Mouse (Mus musculus): ENCODE results near the gene Fcho2. TPM values are rescaled to one million over a fixed set of nuclear protein-coding genes. Genes with fewer than 3 reads are reported as not detected.

Gene Fcho2
- total RNA-seq, 1 experiment from 2014 or later, result 92.8 TPM

DNA sequence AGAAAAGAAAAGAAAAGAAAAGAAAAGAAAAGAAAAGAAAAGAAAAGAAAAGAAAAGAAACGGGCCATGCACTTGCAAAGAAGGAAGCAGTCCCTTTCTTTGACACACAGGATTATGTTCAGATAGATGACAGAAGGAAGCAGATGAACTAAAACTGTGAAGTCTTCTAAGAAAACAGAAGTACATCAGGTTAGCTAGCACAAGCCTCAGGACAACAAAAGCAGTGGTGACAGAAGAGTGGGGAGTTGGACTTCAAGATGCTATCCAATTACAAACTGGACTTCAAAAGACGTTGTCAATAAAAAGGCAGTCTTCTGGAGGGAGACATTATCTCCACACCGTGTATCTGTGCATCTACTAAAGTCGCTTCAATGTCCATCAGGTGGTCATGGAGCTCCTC is 3.0 kb downstream of the Fcho2 start:
- 0 out of 2 replicates have a peak, but pooled peaks have one; percentile 29 for ATAC-seq (replicated peaks; ENCODE audit: insufficient number of reproducible peaks, low FRiP score, low TSS enrichment, poor library complexity, severe bottlenecking)

DNA sequence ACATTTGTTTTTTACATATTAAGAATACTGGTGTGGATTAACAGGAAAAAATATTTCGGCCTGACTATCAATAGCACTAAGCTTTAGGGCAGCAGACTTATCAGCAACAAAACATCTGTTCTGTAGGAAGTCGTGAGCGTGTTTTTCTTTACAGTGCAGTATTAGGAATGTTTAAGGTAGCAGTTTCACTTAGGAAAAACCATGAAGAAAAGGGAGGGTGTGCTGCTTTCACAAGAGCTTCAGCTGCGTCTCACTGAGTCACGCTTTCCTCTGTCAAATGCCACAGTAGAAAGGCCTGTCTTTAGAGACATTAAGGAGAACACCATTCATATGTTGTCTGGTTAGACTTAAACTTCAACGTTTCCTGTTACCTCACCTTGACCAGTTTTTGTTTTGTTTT is 5.1 kb downstream of the Fcho2 start:
- 0 out of 2 replicates have a peak, but pooled peaks have one; percentile 37 for ATAC-seq (replicated peaks; ENCODE audit: insufficient number of reproducible peaks, low FRiP score, low TSS enrichment, poor library complexity, severe bottlenecking)

- no peak for ATAC-seq (replicated peaks; ENCODE audit: insufficient number of reproducible peaks, low FRiP score, low TSS enrichment, poor library complexity, severe bottlenecking)
Observed at GRCm38 (mm10) chr13:98809087-98809486, 6.2 kb downstream of the Fcho2 start.

DNA sequence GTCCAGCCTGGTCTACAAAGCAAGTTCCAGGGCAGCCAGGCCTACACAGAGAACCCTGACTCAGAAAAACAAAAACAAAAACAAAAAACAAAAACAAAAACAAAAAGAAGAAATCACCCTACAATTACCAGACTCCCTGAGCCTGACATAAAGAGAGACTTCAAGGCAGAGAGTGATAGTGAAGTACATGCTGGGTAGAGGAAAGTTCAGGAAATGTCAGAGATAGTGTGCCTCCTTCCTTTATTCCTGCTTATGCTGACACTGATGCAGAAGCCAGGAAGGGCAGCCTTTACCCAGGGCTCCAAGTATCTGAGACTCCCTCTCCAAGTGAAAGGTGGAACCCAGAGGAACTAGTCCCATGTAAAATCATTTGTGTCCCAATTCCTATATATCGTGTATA is 10.8 kb downstream of the Fcho2 start:
- ATAC-seq (replicated peaks; ENCODE audit: insufficient number of reproducible peaks, low FRiP score, low TSS enrichment, poor library complexity, severe bottlenecking), result no peak

DNA sequence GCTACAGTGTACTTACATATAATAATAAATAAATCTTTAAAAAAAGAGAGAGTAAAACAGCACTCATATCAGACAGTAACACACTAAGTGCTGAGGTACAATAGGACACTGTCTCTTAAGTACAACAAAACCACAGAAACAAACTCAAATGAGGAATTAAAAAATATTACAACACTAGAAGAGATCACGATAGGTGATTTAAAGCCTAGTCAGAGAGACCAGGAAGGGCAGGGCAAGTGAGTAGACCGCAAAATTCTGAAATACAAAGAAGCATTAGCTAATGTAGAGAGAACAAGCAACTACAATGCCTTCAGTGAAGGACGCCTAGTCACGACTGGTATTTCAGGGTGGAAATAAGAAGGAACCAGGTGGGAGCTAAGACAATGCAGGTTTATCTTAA is 11.6 kb downstream of the Fcho2 start:
- ATAC-seq (replicated peaks; ENCODE audit: insufficient number of reproducible peaks, low FRiP score, low TSS enrichment, poor library complexity, severe bottlenecking), result peak; percentile 99

DNA sequence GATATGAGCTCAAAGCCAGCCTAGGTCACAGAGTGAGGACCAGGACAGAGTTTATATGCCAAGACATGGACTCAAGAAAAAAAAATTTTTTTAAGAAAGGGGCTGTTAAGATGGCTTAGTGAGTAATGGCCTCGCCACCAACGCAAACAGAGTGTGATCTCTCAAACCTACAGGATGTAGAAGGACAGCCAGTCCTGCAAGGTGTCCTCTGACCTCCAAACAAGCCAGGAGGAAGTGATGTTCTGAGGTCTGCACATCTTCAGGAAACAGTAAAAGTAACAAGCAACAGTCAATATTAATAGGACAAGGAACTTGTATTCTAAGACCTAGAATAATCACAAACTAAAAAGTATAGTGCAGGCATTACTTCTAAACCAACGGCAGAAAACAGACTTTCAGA is 12.3 kb downstream of the Fcho2 start:
- 0 out of 2 replicates have a peak, but pooled peaks have one; percentile 57 for ATAC-seq (replicated peaks; ENCODE audit: insufficient number of reproducible peaks, low FRiP score, low TSS enrichment, poor library complexity, severe bottlenecking)

DNA sequence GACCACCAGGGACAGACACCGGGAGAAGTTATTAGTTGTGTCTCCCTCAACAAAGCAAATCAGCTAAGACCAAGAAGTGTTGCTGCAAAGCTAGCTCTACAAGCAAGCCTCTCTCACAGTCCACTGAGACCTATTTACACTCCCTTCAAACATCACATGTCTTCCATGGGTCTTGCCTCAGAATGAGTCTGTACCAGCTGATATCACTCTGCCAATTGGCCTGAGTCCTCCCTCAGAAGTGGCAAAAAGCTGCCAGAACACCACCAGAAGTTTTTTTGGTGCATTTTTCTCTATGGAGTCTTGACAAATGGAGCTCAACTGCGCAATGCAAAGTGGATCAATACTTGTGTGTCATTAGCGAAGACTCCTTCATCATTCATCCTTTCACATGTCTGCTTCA is 19.7 kb downstream of the Fcho2 start:
- no peak for ATAC-seq (replicated peaks; ENCODE audit: insufficient number of reproducible peaks, low FRiP score, low TSS enrichment, poor library complexity, severe bottlenecking)

- ATAC-seq (replicated peaks; ENCODE audit: insufficient number of reproducible peaks, low FRiP score, low TSS enrichment, poor library complexity, severe bottlenecking), result no peak
Observed at GRCm38 (mm10) chr13:98792864-98793263, 22.4 kb downstream of the Fcho2 start.

GRCm38 (mm10) chr13:98791693-98792092 is 23.6 kb downstream of the Fcho2 start:
- ATAC-seq (replicated peaks; ENCODE audit: insufficient number of reproducible peaks, low FRiP score, low TSS enrichment, poor library complexity, severe bottlenecking), result no peak

DNA sequence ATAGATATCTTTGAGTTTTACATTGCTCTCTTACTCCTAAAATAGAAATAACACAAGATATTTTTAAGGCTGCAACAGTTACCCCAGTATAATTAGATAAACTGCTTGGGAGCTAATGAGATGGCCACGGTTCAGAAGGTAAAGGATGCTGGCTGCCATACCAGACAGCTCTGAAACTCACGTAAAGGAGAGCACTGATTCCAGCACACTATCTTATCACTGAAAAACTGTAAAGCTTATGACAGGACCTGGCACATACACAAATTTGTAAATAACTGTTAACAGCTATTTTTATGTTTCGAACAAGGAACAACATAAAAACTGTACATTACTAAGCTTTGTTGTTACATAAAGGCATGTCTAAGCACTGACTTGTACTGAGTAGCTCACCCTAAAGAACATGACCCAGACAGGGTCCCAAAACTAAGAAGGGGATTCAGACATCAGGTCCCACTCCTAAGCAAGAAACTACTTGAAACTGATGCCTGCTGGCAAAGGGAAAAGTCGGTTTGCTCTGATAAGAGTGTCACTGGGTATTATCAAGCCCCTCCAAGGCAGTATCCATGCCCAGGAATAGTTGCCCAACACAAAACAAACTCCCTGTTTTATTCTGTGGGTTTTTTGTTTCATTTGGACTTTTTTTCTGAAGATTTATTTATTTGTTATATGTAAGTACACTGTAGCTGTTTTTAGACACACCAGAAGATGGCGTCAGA is 28.1 kb downstream of the Fcho2 start:
- ATAC-seq (replicated peaks; ENCODE audit: insufficient number of reproducible peaks, low FRiP score, low TSS enrichment, poor library complexity, severe bottlenecking), result no peak

DNA sequence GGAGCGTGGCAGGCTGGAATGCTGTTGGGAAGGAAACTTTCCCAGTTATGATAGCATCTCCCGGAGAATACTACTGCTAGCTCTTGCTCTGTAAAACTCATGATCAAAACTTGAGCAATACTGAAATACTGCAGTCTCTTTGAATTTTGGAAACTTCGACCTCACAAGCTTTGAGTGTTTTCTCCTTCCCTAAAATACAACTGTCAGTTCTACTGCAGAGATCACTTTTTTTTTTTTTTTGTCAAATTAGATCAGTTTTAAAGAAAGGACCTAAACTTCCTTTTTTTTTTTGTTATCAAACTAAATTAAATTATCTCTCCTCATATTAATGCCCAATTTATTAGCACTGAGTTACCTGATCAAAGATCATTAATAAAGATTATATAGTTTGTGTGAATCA is 37.3 kb downstream of the Fcho2 start:
- no peak for ATAC-seq (replicated peaks; ENCODE audit: insufficient number of reproducible peaks, low FRiP score, low TSS enrichment, poor library complexity, severe bottlenecking)

GRCm38 (mm10) chr13:98771484-98771883 is 43.8 kb downstream of the Fcho2 start:
- ATAC-seq (replicated peaks; ENCODE audit: insufficient number of reproducible peaks, low FRiP score, low TSS enrichment, poor library complexity, severe bottlenecking), result no peak

- ATAC-seq (replicated peaks; ENCODE audit: insufficient number of reproducible peaks, low FRiP score, low TSS enrichment, poor library complexity, severe bottlenecking), result no peak
Observed at GRCm38 (mm10) chr13:98768329-98768728, 46.9 kb downstream of the Fcho2 start.

GRCm38 (mm10) chr13:98761771-98762170 is 53.5 kb downstream of the Fcho2 start:
- ATAC-seq (replicated peaks; ENCODE audit: insufficient number of reproducible peaks, low FRiP score, low TSS enrichment, poor library complexity, severe bottlenecking), result peak; percentile 75

DNA sequence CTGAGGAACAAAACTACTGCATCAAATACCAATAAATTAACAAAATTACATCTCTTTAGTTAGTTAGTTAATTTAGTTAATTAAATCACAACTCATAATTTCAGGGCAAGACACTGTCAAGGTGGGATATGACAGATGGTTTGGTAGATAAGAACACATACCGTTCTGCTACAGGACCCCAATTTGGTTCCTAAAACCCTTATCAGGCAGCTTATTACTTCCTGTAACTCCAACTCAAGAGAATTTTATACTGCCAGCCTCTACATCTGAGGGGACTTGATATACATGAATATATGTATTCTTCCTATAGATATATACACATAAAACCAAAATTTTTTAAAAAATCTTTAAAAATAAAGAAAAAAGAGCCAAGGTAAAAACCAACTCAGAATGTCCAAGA is 59.4 kb downstream of the Fcho2 start:
- no peak for ATAC-seq (replicated peaks; ENCODE audit: insufficient number of reproducible peaks, low FRiP score, low TSS enrichment, poor library complexity, severe bottlenecking)

- ATAC-seq (replicated peaks; ENCODE audit: insufficient number of reproducible peaks, low FRiP score, low TSS enrichment, poor library complexity, severe bottlenecking), result no peak
Observed at GRCm38 (mm10) chr13:98744679-98745078, 70.6 kb downstream of the Fcho2 start.

GRCm38 (mm10) chr13:98743829-98744228 is 71.4 kb downstream of the Fcho2 start:
- ATAC-seq (replicated peaks; ENCODE audit: insufficient number of reproducible peaks, low FRiP score, low TSS enrichment, poor library complexity, severe bottlenecking), result no peak

DNA sequence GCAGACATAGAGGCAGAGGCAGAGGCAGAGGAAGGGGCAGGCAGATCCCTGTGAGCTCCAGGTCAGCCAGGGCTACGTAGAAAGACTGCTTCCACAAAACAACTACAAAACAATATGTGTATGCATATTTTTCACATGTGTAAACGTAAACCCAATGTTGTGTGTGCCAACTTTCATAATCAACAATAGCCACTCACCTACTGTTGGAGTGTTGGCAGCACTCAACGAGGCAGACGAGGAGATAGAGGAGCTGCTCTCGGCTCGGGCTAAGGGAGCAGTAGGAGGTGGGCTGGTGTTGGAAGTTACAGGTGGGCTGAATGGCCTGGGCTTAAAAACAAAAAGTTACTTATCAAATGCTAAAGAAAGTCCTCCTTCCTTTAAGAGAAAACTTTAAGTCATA is 72.0 kb downstream of the Fcho2 start:
- ATAC-seq (replicated peaks; ENCODE audit: insufficient number of reproducible peaks, low FRiP score, low TSS enrichment, poor library complexity, severe bottlenecking), result no peak

GRCm38 (mm10) chr13:98738213-98738612 is 77.0 kb downstream of the Fcho2 start:
- no peak for ATAC-seq (replicated peaks; ENCODE audit: insufficient number of reproducible peaks, low FRiP score, low TSS enrichment, poor library complexity, severe bottlenecking)

DNA sequence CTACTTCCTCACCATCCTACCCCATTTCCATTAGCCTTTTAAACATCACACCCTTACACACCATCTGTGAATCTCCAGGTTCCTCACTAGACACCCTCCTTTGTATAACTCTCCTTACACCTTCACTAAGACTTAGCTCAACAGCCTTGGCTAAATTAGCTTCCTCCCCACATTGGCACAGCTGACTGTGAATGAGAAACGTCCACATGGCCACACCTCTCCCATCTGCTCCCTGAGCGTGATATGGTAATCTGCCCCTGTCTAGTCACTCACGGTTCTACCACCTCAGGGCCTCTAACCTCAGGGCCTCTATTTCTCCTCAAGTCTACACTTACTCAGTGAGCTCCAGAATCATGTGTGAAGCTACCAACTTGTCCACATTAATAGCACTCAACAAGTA is 82.0 kb downstream of the Fcho2 start:
- ATAC-seq (replicated peaks; ENCODE audit: insufficient number of reproducible peaks, low FRiP score, low TSS enrichment, poor library complexity, severe bottlenecking), result no peak

Measured in monocyte, adult 5-6 weeks (primary cell).